Mouse (Mus musculus) ovary, postnatal 10 days (tissue): ENCODE data around the gene Sdc1.

Experiments
- DNase-seq: peaks from one replicate; pipeline ENCODE4 v3.0.0; 2022; ENCODE audit warnings: low spot score

The Sdc1 gene

GRCm38 (mm10) chr12:8827014-8827715 is 56.0 kb downstream of the Sdc1 start:
- DNase-seq, result no peak

GRCm38 (mm10) chr12:8829032-8829660 is 58.0 kb downstream of the Sdc1 start:
- DNase-seq, result no peak

- no peak for DNase-seq
These were observed 58.5 kb downstream of the Sdc1 start for GRCm38 (mm10) chr12:8829661-8830040.

- no peak for DNase-seq
These were observed 60.0 kb downstream of the Sdc1 start for GRCm38 (mm10) chr12:8830967-8831635.

GRCm38 (mm10) chr12:8831710-8832109 is 60.6 kb downstream of the Sdc1 start:
- DNase-seq, result no peak

- no peak for DNase-seq
These were observed 69.7 kb downstream of the Sdc1 start for GRCm38 (mm10) chr12:8840782-8841325.

GRCm38 (mm10) chr12:8842725-8843124 is 71.6 kb downstream of the Sdc1 start:
- no peak for DNase-seq
